Mouse (Mus musculus): ENCODE results near the gene Pwp1. TPM values are rescaled to one million over a fixed set of nuclear protein-coding genes. Genes with fewer than 3 reads are reported as not detected.

The Pwp1 gene
- polyA plus RNA-seq (2017; shearing (Covaris generic)), result 53.8 TPM

DNA sequence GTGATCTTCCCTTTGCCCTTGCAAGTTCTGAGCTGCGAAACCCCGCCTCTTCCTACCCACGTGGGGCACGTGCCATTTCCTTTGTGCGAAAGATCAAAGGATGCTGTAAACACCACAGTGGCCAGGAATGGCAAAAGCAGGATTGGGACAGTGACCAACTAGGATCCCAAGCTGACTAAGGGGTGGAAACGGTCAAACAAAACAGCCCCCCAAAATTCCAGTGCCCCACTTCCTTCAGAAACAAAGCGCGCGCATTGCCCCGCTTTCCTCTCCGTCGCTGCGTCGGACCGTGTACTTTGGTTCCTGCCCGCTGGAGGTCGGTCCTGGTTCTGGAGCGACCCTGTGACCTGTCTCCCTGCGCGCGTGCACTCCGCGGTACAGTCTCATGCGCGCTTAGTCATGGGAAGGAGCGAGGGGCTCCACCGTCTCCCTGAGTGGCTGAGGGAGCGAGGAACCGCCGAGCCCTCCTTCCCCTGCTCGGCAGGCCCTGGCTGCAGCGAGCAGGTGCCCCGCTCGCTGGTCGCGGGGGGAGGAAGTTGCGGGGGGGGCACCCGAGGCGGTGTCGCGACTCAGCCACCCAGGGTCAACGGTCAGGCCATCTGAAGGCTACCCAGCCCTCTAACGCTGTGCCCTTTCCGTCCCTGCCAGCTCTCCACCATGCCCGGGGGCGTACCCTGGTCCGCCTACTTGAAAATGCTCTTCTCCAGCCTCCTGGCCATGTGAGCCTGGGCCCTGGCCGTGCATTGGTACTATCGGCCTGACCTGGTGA, at the start of gene Pwp1:
Gene Pwp1 (plus strand): TSS at position 410 of the 769 bp plus-strand sequence.

DNA sequence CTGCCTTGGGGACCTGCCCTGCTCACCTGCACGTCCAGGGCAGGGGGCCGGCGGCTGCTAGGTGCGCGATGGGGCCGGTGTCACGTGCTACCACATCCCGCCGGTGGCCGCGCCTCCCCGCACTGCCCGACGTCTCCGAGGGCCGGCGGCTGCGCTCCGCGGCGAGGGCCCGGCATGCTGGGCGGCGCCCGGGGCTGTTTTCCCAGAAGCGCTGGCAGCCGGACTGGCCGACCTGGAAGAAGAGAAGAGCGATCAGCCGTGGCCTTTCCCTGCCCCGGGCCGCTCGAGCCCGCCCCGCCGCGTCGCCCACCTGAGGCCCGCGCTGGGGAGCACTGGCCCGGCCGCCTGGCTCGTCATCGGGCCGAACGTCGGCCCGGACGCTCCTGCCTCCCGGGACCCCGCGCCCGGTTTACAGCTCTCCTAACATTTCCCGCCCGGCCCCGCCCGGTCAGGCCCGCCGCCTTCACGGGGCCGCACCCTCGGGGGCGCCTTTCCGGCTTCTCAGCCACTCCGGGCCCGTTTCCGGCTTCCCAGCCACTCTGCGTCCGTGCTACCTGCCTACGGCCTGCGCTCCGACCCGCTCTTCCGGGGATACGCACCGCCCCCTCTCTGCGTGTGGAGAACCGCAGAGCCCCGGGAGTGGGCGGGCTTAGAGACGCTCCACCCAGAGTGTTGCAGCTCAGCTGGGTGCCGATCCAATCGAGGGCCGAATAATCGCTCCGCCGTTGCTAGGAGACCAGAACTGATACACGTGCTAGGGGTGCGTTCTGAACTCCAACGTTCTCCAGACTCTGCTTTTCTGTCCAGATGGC, 87.4 kb downstream of the Pwp1 start, which contains the start of gene Prdm4:
Gene Prdm4 (minus strand): TSS at position 645 of the 812 bp plus-strand sequence.

DNA sequence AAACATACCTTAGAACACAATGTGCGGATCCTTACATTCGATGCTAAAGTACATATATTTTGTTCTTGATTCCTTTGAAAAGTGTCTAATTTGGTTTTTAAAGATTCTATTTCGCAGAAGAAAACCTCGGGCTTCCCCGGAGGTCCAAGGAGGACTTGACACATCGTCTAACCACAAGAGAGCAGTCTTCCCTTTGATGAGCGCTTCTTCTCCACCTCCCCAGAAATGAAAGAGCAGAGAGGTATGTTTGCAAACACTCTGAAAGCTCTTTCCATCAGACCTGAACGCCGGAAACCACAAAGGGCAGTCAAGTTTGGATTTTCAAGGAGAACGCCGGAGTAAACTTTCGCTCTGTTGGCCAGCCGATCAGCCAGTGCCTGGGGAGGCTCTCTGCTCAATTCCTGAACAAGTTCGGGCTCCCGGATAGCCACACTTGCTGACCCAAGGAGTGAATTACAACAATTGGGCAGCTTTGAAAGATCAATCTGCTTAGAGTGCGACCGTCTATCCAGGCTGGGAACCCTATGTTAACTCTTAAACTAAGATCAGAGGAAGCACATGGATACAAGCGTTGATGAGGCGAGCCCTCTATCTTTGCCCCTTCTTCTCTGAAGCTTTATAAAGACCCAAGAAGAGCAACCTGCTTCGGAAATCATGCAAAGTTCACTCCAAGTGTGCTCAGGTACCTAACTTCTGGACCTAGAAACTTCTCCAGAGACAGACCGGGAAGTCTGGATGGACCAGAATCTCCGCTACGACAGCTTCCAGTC, 98.6 kb downstream of the Pwp1 start, which contains the start of gene Ascl4:
Gene Ascl4 (plus strand): TSS at position 6 of the 770 bp plus-strand sequence.

Other genes with a start within 250 kb of the Pwp1 start
- gene Prdm4, start 87.6 kb downstream of the Pwp1 start, polyA plus RNA-seq (2017; shearing (Covaris generic)), result 31.4 TPM
- 0.17 TPM for gene Ascl4, start 98.2 kb downstream of the Pwp1 start, polyA plus RNA-seq (2017; shearing (Covaris generic))
- 98.1 TPM for gene Rtcb, start 128.3 kb downstream of the Pwp1 start, polyA plus RNA-seq (2017; shearing (Covaris generic))
- gene Bpifc, start 182.4 kb downstream of the Pwp1 start, polyA plus RNA-seq (2017; shearing (Covaris generic)), result not detected
- gene Fbxo7, start 192.5 kb downstream of the Pwp1 start, polyA plus RNA-seq (2017; shearing (Covaris generic)), result 66.9 TPM